Mouse (Mus musculus) kidney, adult 2 months (tissue): Measurements from ENCODE around the gene Tdgf1.

Experiments used
- CTCF ChIP-seq: fragments of 200-500 bp; conservative IDR thresholded peaks from 2 replicates; pipeline ENCODE4 v1.5.1; 2011; ENCODE audit warnings: low read depth, mild to moderate bottlenecking, control low read depth, low read length, moderate library complexity, mixed read lengths; ENCODE audit not compliant: insufficient read depth, insufficient read length
- POLR2A ChIP-seq: fragments of 200-500 bp; IDR thresholded peaks from one replicate; pipeline ENCODE4 v1.6.1; 2011; ENCODE audit warnings: low read depth, low read length, control low read depth

- TF ChIP-seq POLR2A (no peak), CTCF (no peak)
These were observed 53.4 kb downstream of the Tdgf1 start for GRCm38 (mm10) chr9:110892552-110892951.
